Comparison of ENCODE assay signal across 8 mouse cellular contexts in genomic region chr1:191894386-191894785, GRCm38 (mm10). TPM values are rescaled to one million over a fixed set of nuclear protein-coding genes. Genes with fewer than 3 reads are reported as not detected.
DNase-seq lines count a peak whose midpoint lies in the region; ATAC-seq and TF ChIP-seq lines count a peak whose summit lies in the region.

No protein-coding gene starts in this region.

- H3K4me2 ChIP-seq in kidney, postnatal 0 days (ENCODE audit: low read length): peak overlapping the region; percentile 3; the same call in 1 of the 2 replicates
- no peak overlapping the region for H3K4me2 ChIP-seq in hindbrain, embryonic 11.5 days (replicated peaks; ENCODE audit: low read depth, low read length)
- H3K4me2 ChIP-seq in hindbrain, embryonic 13.5 days: no peak overlapping the region

- peak; percentile 52 for ATAC-seq in kidney, postnatal 0 days (replicated peaks; ENCODE audit: low FRiP score, low read depth)
- ATAC-seq in hindbrain, embryonic 11.5 days (ENCODE audit: low FRiP score): no peak
- ATAC-seq in hindbrain, embryonic 13.5 days (ENCODE audit: low FRiP score): no peak

- no peaks in the 10 kb centered on the region for H3K4me1 ChIP-seq in kidney, postnatal 0 days (replicated peaks; ENCODE audit: insufficient read depth, low read length)
- H3K4me1 ChIP-seq in hindbrain, embryonic 11.5 days (replicated peaks; ENCODE audit: control insufficient read depth, insufficient read depth, low read length): no peaks in the 10 kb centered on the region; the same call in 1 of the 2 replicates
- H3K4me1 ChIP-seq in hindbrain, embryonic 13.5 days (replicated peaks): no peaks in the 10 kb centered on the region

- no peak overlapping the region for H3K9ac ChIP-seq in kidney, postnatal 0 days (ENCODE audit: low read depth, low read length)
- H3K9ac ChIP-seq in hindbrain, embryonic 11.5 days (ENCODE audit: low read depth, low read length): no peak overlapping the region
- no peak overlapping the region for H3K9ac ChIP-seq in hindbrain, embryonic 13.5 days

- no peak for TF ChIP-seq CTCF in kidney, postnatal 0 days (IDR thresholded peaks at IDR 0.05; ENCODE audit: low read depth)

- no peaks in the 10 kb centered on the region for H3K9me3 ChIP-seq in kidney, postnatal 0 days (replicated peaks; ENCODE audit: low read length)
- no peaks in the 10 kb centered on the region for H3K9me3 ChIP-seq in hindbrain, embryonic 11.5 days (ENCODE audit: control insufficient read depth, low read length)
- no peaks in the 10 kb centered on the region for H3K9me3 ChIP-seq in hindbrain, embryonic 13.5 days

- H3K27ac ChIP-seq in kidney, postnatal 0 days: no peak overlapping the region
- no peak overlapping the region for H3K27ac ChIP-seq in hindbrain, embryonic 11.5 days (ENCODE audit: low read depth, low read length)
- no peak overlapping the region for H3K27ac ChIP-seq in hindbrain, embryonic 13.5 days

- no peaks in the 10 kb centered on the region for H3K27me3 ChIP-seq in kidney, postnatal 0 days (ENCODE audit: insufficient read depth, low read length)
- H3K27me3 ChIP-seq in hindbrain, embryonic 11.5 days (ENCODE audit: control insufficient read depth, insufficient read depth, low read length): no peaks in the 10 kb centered on the region
- no peaks in the 10 kb centered on the region for H3K27me3 ChIP-seq in hindbrain, embryonic 13.5 days

- 40% methylated on average over 17 of the region's 17 CpGs for WGBS in kidney, postnatal 0 days
- 86% methylated on average over 17 of the region's 17 CpGs for WGBS in hindbrain, embryonic 11.5 days
- 83% methylated on average over 17 of the region's 17 CpGs for WGBS in hindbrain, embryonic 13.5 days

- H3K4me3 ChIP-seq in kidney, postnatal 0 days (replicated peaks; ENCODE audit: low read depth, low read length): no peak overlapping the region
- no peak overlapping the region for H3K4me3 ChIP-seq in hindbrain, embryonic 11.5 days (ENCODE audit: low read depth, low read length)
- H3K4me3 ChIP-seq in hindbrain, embryonic 13.5 days: no peak overlapping the region

- H3K36me3 ChIP-seq in kidney, postnatal 0 days (ENCODE audit: insufficient read depth, low read length): no peaks in the 10 kb centered on the region
- no peaks in the 10 kb centered on the region for H3K36me3 ChIP-seq in hindbrain, embryonic 11.5 days (ENCODE audit: control insufficient read depth, insufficient read depth, low read length)
- H3K36me3 ChIP-seq in hindbrain, embryonic 13.5 days: no peaks in the 10 kb centered on the region

- peak; percentile 37 for DNase-seq in kidney, postnatal 0 days (ENCODE audit: low spot score)
- no peak for DNase-seq in kidney, postnatal 10 days
- peak; percentile 76 to 91 for DNase-seq in frontal cortex, adult 2 months (ENCODE audit: extremely low spot score in 1 of 2, low spot score in 1 of 2)
- peak; percentile 62 to 79 for DNase-seq in layer of hippocampus, adult 18-20 months (ENCODE audit: low spot score in 2 of 2)
- peak; percentile 35 for DNase-seq in lung, postnatal 14 days
- DNase-seq in hindbrain, embryonic 11.5 days (ENCODE audit: low spot score): no peak
- no peak for DNase-seq in thymus, postnatal 4 days

RNA-seq across cellular contexts. Expression of gene Slc30a1, which starts 12.2 kb away (rescaled TPM):
- 5.6 TPM in 2 replicates for polyA plus RNA-seq in kidney, postnatal 0 days (2015; fragmentation: Nextera tagmentation; extraction: Ambion mirVana)
- 22.3 and 22.9 TPM in 2 replicates for polyA plus RNA-seq in frontal cortex, adult 2 months (2012; rRNA removed)
- total RNA-seq in layer of hippocampus, adult 18-20 months (2021): 10 to 100 TPM; 27.1 to 30.5 TPM
- 1.9 and 2.6 TPM in 2 replicates for polyA plus RNA-seq in hindbrain, embryonic 11.5 days (2014; fragmentation: Nextera tagmentation; extraction: Ambion mirVana)
- polyA plus RNA-seq in hindbrain, embryonic 13.5 days (2015; fragmentation: Nextera tagmentation; extraction: Ambion mirVana): 2.3 and 2.8 TPM in 2 replicates

Comparison
In these comparisons a context has a peak if more than half of its experiments do, and no peak if none do; other contexts are left out.
1. DNase-seq: peak in kidney, postnatal 0 days (single experiment), frontal cortex, adult 2 months (2 of 2), layer of hippocampus, adult 18-20 months (2 of 2) and lung, postnatal 14 days (single experiment); none in kidney, postnatal 10 days (single experiment), hindbrain, embryonic 11.5 days (single experiment) and thymus, postnatal 4 days (single experiment).